Mouse (Mus musculus): Measurements from ENCODE around the gene Vps8. TPM values are rescaled to one million over a fixed set of nuclear protein-coding genes. Genes with fewer than 3 reads are reported as not detected.

Gene Vps8
- polyA plus RNA-seq, 1 experiment from 2014 or later, result 36.6 TPM

Other genes starting within 250 kb of the Vps8 start
- 7.6 and 7.9 TPM in 2 replicates for gene Ephb3, start 218.4 kb upstream of the Vps8 start, polyA plus RNA-seq (2015; fragmentation: Nextera tagmentation; extraction: Ambion mirVana)